Mouse (Mus musculus): ENCODE data around the gene Commd7.

DNA sequence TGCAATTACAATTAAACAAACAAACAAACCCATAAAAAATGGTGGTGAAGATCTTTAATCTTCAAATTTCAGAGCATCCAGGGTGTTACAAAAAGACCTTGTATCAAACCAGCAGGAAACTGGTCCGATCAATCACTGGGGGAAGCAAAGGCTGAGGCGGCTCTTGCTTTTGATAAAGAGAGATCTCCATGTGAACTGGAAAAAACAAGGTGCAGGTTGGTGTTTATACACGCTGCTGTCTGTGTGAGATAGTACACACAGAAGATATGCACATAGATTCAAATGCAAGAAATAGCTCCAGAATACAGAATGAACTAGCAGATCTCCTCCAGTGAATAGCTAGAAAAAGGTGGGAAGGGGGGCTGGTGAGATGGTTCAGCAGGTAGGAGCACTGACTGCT, 15.7 kb downstream of the Commd7 start:
- no peak for TF ChIP-seq TCF3 (IDR thresholded peaks at IDR 0.05; ENCODE audit: insufficient read length, low read depth)
- no peak for TF ChIP-seq POLR2A (IDR thresholded peaks at IDR 0.05; ENCODE audit: insufficient read length, low read depth)
- TF ChIP-seq CEBPB (IDR thresholded peaks at IDR 0.05; ENCODE audit: insufficient read depth, poor library complexity, severe bottlenecking) = no peak
- no peak for TF ChIP-seq MAX (IDR thresholded peaks at IDR 0.05; ENCODE audit: low read depth)
- no peak for TF ChIP-seq MYOD1 (IDR thresholded peaks at IDR 0.05; ENCODE audit: control insufficient read depth in 1 of 3, insufficient read length in 2 of 3, low read depth in 2 of 3)
- TF ChIP-seq E2F4 (IDR thresholded peaks at IDR 0.05; ENCODE audit: insufficient read depth) = no peak
- no peak for TF ChIP-seq POLR2AphosphoS2 (IDR thresholded peaks at IDR 0.05; ENCODE audit: insufficient read length, low read depth)
- no peak for TF ChIP-seq USF1 (IDR thresholded peaks at IDR 0.05; ENCODE audit: low read depth)
- TF ChIP-seq SRF (IDR thresholded peaks at IDR 0.05; ENCODE audit: control insufficient read depth, insufficient read length, low read depth) = no peak
- TF ChIP-seq REST (IDR thresholded peaks at IDR 0.05; ENCODE audit: insufficient read depth, insufficient read length) = no peak
- no peak for TF ChIP-seq MYOG (IDR thresholded peaks at IDR 0.05; ENCODE audit: control insufficient read depth in 1 of 3, insufficient read depth in 1 of 3, insufficient read length in 2 of 3, low read depth in 2 of 3)

All from myocyte (in vitro differentiated cells).